Comparison of ENCODE assay signal across 19 mouse cellular contexts in the genomic region with DNA sequence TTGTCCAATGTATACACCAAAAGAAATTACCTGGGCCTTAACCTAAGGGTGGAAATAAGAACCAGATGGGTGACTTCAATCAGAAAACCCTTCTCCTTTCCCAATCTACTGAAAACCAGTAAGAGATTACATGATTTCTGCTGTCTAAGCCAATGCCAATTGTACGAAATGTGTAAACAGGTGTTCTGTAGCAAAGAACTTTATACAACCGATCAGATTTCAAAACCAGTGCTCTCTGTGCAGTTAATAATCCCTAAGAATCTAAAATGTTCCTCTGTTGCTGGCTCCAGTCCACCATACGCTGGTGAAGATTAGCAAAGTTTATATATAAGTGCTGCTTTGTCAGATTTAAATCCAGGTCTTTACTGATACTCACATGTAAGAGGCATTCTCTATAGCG. TPM values are rescaled to one million over a fixed set of nuclear protein-coding genes. Genes with fewer than 3 reads are reported as not detected.
DNase-seq lines count a peak whose midpoint lies in the region; ATAC-seq and TF ChIP-seq lines count a peak whose summit lies in the region.
"Had no signal": no experiment of that assay in that cellular context is flagged by ENCODE, and none has a peak within 500 bp of the region (broad histone marks: within the 10 kb centered on the region; RNA-seq: fewer than 3 reads in every experiment).

No protein-coding gene starts in this region.

- H3K4me1 ChIP-seq in limb, embryonic 11.5 days (ENCODE audit: control insufficient read depth, insufficient read depth, low read length): no peaks in the 10 kb centered on the region
- peaks cover 10% of the 10 kb centered on the region; the same call in 1 of the 2 replicates for H3K4me1 ChIP-seq in limb, embryonic 10.5 days
- no peaks in the 10 kb centered on the region for H3K4me1 ChIP-seq in lung, postnatal 0 days (ENCODE audit: insufficient read depth, low read depth, low read length)
- H3K4me1 ChIP-seq: embryonic facial prominence, embryonic 13.5 days; forebrain, embryonic 12.5 days had no signal

- TF ChIP-seq CTCF in lung, postnatal 0 days (IDR thresholded peaks at IDR 0.05): no peak

- H3K4me2 ChIP-seq in limb, embryonic 11.5 days (ENCODE audit: low read depth, severe bottlenecking): no peak overlapping the region
- H3K4me2 ChIP-seq in lung, postnatal 0 days (replicated peaks; ENCODE audit: low read depth, low read length): no peak overlapping the region
- H3K4me2 ChIP-seq: embryonic facial prominence, embryonic 13.5 days; forebrain, embryonic 12.5 days had no signal

- no peak for TF ChIP-seq EP300 in lung, postnatal 0 days (IDR thresholded peaks at IDR 0.05)

- WGBS in limb, embryonic 11.5 days: 82% methylated on average over 4 of the region's 4 CpGs
- 82% methylated on average over 4 of the region's 4 CpGs for WGBS in limb, embryonic 10.5 days
- WGBS in lung, postnatal 0 days: 52% methylated on average over 4 of the region's 4 CpGs

- H3K27ac ChIP-seq in limb, embryonic 11.5 days (replicated peaks; ENCODE audit: low read depth, low read length): no peak overlapping the region
- no peak overlapping the region for H3K27ac ChIP-seq in limb, embryonic 10.5 days
- H3K27ac ChIP-seq in lung, postnatal 0 days (ENCODE audit: low read length): no peak overlapping the region
- H3K27ac ChIP-seq: embryonic facial prominence, embryonic 13.5 days; forebrain, embryonic 10.5 days; forebrain, embryonic 12.5 days had no signal

- no peaks in the 10 kb centered on the region for H3K27me3 ChIP-seq in limb, embryonic 11.5 days (ENCODE audit: control insufficient read depth, insufficient read depth, low read length)
- H3K27me3 ChIP-seq in limb, embryonic 10.5 days (ENCODE audit: low read depth, poor library complexity, severe bottlenecking): no peaks in the 10 kb centered on the region
- H3K27me3 ChIP-seq in lung, postnatal 0 days (replicated peaks; ENCODE audit: insufficient read depth, low read length): no peaks in the 10 kb centered on the region
- H3K27me3 ChIP-seq: embryonic facial prominence, embryonic 13.5 days; forebrain, embryonic 12.5 days had no signal

- no peak overlapping the region for H3K4me3 ChIP-seq in limb, embryonic 11.5 days (ENCODE audit: low read depth, low read length)
- H3K4me3 ChIP-seq in limb, embryonic 10.5 days: no peak overlapping the region
- no peak overlapping the region for H3K4me3 ChIP-seq in lung, postnatal 0 days (ENCODE audit: low read depth, low read length)
- H3K4me3 ChIP-seq: embryonic facial prominence, embryonic 13.5 days; forebrain, embryonic 10.5 days; forebrain, embryonic 12.5 days had no signal

- ATAC-seq in limb, embryonic 11.5 days (ENCODE audit: insufficient number of reproducible peaks, low FRiP score, low TSS enrichment, low read depth): no peak
- no peak; the same call in 1 of the 2 replicates for ATAC-seq in lung, postnatal 0 days
- ATAC-seq: forebrain, embryonic 14.5 days; forebrain, embryonic 16.5 days had no signal

- peak; percentile 8 for DNase-seq in limb, embryonic 11.5 days (ENCODE audit: low spot score)
- DNase-seq in limb, embryonic 10.5 days (ENCODE audit: low spot score): no peak
- peak; percentile 21 for DNase-seq in lung, postnatal 0 days (ENCODE audit: low spot score)
- DNase-seq in lung, postnatal 14 days: no peak
- peak; percentile 77 for DNase-seq in gonadal fat pad, adult 2 months (ENCODE audit: low read depth)
- DNase-seq in urinary bladder, postnatal 36 days (ENCODE audit: low spot score in 2 of 2): no peak
- DNase-seq: adrenal gland, adult 2 months; adrenal gland, postnatal 14 days; adrenal gland, postnatal 36 days; cerebellum, adult 11-12 months; cerebellum, adult 2 months; cerebellum, adult 9-10 months; cerebellum, postnatal 10 days; cerebellum, postnatal 25 days had no signal

- H3K9me3 ChIP-seq in limb, embryonic 11.5 days (ENCODE audit: control insufficient read depth, low read length): no peaks in the 10 kb centered on the region
- H3K9me3 ChIP-seq in limb, embryonic 10.5 days (replicated peaks): no peaks in the 10 kb centered on the region
- H3K9me3 ChIP-seq in lung, postnatal 0 days (ENCODE audit: low read length): no peaks in the 10 kb centered on the region
- H3K9me3 ChIP-seq: embryonic facial prominence, embryonic 13.5 days; forebrain, embryonic 10.5 days; forebrain, embryonic 12.5 days had no signal

- H3K9ac ChIP-seq in limb, embryonic 11.5 days (ENCODE audit: low read length): no peak overlapping the region
- H3K9ac ChIP-seq in lung, postnatal 0 days (replicated peaks; ENCODE audit: low read depth): no peak overlapping the region
- H3K9ac ChIP-seq: embryonic facial prominence, embryonic 13.5 days; forebrain, embryonic 12.5 days had no signal

- no peaks in the 10 kb centered on the region for H3K36me3 ChIP-seq in limb, embryonic 11.5 days (ENCODE audit: control insufficient read depth, insufficient read depth, low read length)
- no peaks in the 10 kb centered on the region for H3K36me3 ChIP-seq in limb, embryonic 10.5 days
- no peaks in the 10 kb centered on the region for H3K36me3 ChIP-seq in lung, postnatal 0 days (ENCODE audit: insufficient read depth, low read length)
- H3K36me3 ChIP-seq: embryonic facial prominence, embryonic 13.5 days; forebrain, embryonic 10.5 days; forebrain, embryonic 12.5 days had no signal

RNA-seq across cellular contexts. Expression of gene Rmdn2, which starts 15.7 kb away (rescaled TPM):
- 10.1 and 10.8 TPM in 2 replicates for polyA plus RNA-seq in limb, embryonic 11.5 days (2014; fragmentation: Nextera tagmentation; extraction: Ambion mirVana)
- 7.2 and 10.0 TPM in 2 replicates for polyA plus RNA-seq in limb, embryonic 10.5 days (2016; fragmentation: Nextera tagmentation; extraction: Ambion mirVana)
- 38.7 and 58.1 TPM in 2 replicates for polyA plus RNA-seq in lung, postnatal 0 days (2015; fragmentation: Nextera tagmentation; extraction: Ambion mirVana)
- 2.5 and 2.7 TPM in 2 replicates for polyA plus RNA-seq in gonadal fat pad, adult 2 months (2012; rRNA removed)

Comparison
In these comparisons a context has a peak if more than half of its experiments do, and no peak if none do; other contexts are left out.
1. DNase-seq: peak in limb, embryonic 11.5 days (single experiment), lung, postnatal 0 days (single experiment) and gonadal fat pad, adult 2 months (single experiment); none in limb, embryonic 10.5 days (single experiment), lung, postnatal 14 days (single experiment) and urinary bladder, postnatal 36 days (0 of 2).